Mouse (Mus musculus) kidney, postnatal 4 days (tissue): ENCODE measurements at regions not wholly inside any gene's neighbourhood (a gene's known extent, or its start where the extent isn't known, plus 50 kb on each side); places are given as distances from the start of the nearest gene placed in this dataset.

Experiments
- DNase-seq, 2 experiments: peaks; one replicate each; pipeline ENCODE4 v3.0.0; 2021; ENCODE audit warnings: mixed read lengths in 2 of 2

DNA sequence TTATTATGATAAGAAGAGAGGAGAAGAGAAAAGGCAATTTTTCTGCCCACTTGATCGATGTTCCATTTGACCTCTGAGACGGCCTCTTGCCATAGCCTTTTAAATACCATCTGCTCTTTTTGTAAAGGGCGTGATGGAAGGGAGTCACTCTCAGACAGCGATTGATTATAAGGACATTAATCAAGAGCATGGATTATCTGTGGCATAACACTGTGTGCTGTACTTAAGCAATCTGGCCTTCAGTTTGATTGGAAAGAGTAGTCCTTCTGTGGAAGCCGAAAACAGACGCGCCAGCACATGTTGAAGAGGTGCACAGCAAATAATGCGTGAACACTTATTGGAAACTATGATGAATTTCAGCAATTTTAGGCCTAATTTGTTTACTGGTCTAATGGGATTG, 685.4 kb upstream of the Robo1 start:
- no peak for DNase-seq

DNA sequence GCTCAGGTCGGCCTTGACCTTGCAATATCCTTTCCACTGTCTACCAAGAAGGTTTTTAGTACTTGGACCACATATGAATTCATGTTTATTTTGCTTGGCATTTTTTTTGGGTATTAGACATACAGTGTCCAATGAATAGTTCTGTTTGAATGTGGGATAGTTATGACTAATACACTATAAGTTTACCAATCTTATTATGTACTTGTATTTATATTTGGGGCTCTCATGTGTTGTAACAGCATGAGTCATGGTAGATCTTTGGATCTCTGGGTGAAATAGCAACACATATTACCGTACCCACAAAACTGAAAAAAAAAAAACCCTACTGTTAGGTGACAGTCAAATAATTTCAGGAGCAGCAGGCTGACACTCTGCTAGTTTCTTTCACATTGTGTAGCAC, 667.7 kb upstream of the Robo1 start:
- no peak for DNase-seq

DNA sequence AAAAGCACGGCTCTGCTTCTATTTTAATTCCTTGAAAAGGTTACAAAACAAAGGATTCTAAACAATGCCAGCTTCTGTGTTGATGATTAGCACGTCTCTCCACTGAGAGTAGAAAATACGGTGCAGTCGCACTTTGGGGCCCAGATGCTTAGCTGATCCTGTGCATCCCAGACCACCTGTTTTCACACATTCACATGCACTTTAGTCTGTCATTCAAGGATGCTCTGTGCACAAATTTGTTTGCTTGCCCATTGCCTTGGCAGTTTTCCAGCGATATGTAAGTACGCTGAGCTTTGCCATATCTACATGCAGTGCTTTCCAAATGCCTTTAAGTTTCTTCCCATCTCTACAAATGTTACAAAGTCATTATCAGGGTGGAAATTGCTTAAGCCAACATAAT, 664.9 kb upstream of the Robo1 start:
- DNase-seq = no peak

DNA sequence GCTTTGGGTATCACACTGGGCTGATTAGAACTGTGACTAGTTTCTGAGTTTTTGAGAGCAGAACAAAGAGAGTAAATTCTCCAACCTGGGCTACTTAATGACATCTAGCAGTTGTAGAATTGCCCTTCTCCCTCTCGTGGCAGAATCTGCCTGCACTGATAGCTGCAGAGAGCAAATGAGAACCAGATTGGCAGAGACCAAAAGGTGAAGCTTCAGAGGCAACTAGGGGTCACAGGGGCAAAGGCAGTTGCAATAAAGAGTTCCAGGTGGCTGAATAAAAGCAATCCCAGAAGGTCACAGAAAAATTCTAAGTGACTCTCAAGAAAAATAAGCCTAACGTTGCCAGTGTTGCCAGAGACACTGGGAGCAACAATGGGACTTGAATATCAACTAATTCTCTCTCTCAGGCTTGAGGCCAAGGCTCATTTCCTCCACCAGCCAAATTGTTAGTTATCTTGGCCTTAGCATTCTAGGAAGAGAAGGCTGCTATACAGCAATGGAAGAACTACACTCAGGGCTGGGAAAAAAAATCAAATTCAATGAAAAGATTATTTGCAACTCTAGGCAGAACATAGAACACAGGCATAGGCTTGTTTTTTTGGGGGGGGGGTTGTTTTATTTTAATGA, 629.9 kb upstream of the Robo1 start:
- DNase-seq = no peak

DNA sequence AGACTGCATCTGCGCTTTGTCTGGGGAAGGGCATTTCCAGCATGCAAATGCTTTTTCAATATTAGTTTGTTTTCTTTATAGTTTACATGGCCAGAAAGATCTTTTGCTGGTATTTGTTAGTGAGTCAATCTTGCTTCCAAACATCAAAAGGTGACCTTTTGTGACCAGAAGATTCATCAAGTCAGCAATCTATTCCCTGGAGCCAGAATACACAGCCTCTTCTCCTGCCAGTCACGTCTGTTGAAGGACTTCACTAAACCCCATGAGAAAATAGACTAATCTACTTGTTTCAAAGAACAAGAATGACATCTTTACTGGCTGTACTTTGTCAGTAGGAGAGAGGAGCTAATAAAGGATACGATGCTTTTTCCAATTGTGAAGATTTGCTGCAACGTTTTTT, 614.6 kb upstream of the Robo1 start:
- DNase-seq = no peak

DNA sequence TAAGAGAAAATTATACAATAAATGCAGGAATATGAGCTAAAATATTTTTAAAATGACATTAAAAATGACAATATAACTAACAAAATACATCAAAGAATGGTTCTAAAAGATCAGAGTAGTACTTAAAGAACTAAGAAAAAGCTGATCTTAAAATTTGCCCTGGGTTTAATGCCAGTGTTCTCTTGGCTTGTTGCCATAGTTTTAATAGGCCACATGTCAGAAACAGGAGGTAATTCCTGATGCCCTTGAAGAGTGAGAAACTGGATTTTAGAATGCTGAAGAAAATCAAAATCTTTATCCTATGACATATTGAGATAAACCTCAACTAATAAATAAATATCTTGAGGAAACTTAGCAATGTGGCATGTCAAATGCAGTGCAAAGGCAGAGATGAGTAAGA, 602.3 kb upstream of the Robo1 start:
- DNase-seq = no peak

DNA sequence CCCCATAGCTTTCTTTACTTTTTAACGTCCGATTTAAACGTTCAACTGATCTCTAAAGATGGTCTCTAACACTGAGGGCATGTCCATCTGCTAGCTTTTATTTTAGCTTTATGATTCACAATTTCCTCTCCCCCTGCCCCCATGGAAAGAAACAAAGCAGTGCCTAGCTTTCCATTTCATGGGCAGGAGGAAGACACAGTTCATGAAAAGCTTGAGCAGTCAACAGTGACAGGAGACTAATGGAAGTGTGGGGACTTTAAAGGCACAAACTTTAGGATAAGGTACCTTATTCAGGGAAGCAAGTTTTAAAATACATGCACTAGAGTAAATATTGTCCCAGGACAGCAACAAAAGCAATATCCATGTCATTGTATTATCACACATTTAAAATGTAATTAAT, 598.4 kb upstream of the Robo1 start:
- DNase-seq = no peak

DNA sequence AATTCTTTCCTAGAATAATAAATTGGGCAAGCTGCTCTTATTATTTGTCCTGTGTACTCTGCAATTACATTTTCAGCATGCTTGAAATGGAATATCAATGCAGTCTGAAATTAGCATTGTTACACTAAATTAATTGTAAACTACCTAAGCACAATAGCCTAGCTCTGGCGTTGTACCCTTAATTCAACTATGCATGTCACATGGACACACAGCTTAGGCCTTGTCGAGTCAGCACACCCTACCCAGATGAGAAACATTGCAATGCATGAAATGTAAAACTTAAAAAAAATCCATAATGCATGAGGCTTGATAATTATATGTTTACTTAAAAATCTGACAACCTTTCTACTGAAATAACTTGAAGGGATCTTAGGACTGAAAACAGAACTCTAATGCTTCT, 596.2 kb upstream of the Robo1 start:
- no peak for DNase-seq

DNA sequence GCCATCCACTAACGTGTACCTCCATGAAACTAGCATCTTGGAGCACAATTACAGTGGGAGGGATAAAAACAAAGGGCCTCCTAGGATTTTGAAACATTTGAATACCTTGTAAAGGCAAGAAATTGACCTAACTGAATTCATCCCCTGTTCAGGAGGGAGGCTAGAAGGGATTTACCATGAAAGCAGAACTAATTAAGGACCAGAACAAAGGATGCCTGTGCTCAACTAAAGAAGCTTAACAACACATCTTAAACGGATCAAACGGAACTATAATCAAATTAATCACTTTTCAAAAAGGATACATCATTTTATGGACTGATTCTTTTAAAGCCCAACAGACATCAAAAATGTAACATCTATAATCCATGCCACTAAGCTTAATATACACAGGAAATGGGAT, 590.9 kb upstream of the Robo1 start:
- DNase-seq = no peak

DNA sequence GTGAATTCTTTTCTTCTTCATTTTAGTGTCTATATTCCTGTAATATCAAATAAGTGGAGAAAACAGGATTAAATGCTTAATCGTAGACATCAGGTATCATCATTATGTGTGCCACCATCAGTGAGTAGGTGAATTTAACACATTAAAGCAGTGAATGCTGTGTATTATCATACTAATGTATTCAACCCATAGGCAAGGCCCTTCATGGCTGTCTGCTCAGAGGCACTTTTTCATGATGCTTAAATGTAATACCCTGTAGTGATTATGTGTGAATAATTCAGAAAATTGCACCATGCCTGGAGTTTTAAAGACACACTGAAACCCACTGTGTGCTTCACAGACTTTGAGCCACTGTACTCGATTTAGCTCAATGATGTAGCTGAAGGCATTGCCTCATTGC, 583.2 kb upstream of the Robo1 start:
- DNase-seq = no peak

DNA sequence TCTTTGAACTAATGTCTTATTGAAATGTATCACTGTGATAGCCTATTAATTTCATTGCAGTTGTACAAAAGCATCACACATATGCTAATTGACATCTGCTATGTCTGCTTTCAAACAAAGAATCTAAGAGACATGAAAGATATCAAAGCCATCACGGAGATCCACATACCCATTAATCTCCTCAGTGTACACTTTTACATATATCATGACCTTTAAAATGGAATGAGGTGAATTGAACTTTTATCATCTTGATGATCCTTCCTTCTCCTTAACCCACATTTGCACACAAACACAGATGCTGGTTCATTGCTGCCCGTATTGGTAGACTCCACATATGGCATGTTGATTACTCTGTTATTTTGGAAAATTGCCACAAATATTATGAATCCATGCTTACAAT, 570.2 kb upstream of the Robo1 start:
- no peak for DNase-seq

DNA sequence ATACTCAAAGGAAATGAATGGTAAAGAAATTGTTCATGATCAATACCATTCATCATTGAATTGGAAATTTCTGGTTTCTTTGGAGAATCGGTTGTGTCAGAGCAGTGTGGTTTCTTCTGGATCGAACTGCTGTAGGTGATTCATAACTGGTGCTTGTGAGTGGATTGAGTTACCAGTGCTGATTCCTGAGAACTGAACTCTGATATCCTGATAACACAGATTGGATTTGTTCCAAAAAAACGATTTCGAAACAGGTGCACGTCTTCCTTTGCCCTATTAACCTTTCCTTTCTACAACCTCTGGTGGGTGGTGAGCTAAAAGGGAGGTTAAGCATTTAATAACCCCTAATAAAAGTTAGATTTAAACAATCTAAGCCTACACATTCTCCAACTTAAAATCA, 569.0 kb upstream of the Robo1 start:
- DNase-seq = no peak

DNA sequence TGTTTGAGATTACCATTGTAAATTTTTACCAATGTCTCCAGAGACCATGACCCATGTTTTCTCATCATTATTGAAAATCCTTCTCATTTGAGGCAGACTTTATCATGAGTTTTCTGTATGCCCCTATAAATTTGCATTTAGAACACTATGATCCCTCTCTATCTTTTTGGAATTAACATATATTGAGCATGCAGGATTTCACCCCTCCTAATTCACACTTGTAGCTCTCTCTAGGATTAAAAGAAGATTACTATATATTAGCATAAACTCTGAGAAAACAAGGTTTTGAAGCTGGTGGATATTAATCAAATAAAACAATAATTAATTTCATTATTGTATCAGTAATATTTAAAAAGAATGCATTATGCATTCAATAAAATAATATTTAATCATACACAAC, 527.2 kb upstream of the Robo1 start:
- no peak for DNase-seq

DNA sequence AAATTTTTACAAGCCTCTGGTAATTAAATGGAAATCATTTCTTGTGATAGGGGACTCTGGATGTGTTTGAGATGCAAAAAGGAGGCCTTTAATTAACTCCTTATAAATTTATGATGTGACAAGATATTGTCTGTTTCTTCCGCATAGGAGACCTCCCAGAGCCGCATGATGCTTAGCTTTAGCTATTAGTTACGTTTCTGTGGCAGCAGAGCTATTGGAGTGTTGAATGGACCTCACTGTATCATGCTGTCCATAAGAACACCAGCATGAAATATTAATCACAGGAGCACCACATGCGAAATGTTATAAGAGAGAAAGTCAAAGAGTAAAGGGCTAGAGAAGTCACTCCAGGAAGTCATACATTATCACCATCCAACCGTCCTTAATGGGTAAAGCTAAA, 495.3 kb upstream of the Robo1 start:
- DNase-seq = no peak

DNA sequence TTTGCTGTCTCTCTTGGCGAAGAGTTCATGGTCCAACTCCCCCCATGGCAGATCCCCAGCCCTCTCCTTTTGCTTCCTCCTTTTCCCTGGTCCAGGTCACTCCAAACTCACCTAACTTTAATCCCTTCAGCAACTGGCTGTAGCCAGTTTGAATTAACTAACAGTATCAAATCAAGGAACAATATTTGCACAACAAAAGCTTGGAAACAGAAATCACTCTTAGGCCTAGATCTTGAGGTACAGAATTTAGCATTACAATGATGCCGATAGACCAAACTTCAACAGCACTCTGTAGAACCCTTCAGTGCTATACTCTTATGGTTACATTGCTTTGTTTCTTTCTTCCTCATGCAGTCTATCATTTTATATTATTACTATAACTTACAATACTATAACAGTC, 472.8 kb upstream of the Robo1 start:
- no peak for DNase-seq

DNA sequence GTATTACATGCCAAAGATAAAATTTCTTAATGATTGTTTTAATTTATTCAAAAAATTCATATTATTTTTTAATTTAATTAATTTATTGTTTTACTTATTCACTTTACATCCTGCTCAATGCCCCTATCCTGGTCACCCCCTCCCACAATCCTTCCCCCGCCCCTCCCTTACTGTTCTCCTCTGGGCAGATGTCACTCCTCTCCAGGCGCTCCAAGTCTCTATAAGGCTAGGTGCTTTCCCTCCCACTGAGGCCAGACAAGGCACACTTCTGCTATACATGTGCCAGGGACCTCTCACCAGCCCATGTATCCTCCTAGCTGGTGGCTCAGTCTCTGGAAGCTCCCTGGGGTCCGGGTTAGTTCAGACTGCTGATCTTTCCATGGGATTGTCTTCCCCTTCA, 458.0 kb upstream of the Robo1 start:
- DNase-seq = no peak

DNA sequence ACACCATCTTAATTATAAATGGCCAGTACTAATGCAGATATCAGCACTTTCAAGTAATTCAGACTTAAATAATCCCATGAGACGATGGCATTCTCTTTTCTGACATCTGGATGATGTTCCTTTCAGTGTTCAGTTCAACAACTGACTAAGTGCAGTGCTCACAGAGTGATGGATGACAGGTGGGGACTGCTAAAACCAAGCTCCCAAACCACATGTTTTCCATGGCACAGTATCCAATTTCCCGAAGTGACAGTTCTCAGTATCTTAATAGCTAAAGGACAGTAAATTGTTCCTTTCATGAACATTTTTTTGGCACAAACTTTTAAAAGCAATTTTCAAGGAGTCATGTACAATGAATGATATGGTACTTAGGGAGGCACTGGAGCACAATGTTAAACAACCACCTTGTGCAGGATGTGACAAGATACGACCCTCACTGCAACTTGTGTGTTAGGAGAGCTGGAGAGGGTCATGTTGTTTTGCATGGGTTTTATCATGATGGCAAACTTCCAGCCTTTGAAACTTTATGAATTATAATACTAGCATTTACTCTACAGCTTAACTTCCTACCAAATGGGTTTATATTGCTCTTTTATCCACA, 456.4 kb upstream of the Robo1 start:
- DNase-seq = peak in 1 of 2 experiments; percentile 9

DNA sequence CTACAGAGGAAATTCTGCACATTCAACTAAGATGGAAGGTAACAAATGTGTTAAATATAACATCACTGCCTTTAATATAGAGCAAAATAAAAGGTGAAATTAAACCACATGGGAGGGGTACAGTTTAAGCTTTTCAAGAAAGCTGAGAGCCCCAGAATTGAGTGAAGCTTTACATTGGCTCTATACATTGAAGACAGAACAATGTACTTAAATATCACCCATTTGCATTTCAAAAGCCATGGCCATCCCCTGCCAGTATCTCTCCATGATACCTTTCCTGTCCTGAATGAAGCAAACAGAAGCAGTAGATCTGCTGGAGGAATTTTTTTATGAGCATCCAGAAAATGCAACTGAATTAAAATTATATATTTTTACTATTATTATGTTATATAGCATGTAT, 450.2 kb upstream of the Robo1 start:
- DNase-seq = no peak

DNA sequence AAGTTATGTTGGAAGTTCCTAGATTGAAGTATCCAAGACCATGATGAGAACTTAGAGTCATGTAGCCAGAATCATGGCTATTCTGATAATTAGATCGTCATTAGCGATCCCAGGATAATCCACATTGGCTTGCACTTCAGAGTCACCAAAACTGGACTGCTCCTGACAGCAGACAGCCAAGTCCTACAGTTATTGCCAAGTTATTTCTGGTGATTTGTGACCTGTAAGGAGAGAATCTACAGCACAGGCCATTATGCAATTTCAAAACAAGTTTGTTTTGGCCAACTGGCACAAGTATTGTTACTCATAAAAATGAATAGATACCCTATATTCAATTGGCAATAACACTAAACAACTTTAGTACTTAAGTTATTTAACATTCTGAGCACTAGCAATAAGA, 447.9 kb upstream of the Robo1 start:
- DNase-seq = no peak

DNA sequence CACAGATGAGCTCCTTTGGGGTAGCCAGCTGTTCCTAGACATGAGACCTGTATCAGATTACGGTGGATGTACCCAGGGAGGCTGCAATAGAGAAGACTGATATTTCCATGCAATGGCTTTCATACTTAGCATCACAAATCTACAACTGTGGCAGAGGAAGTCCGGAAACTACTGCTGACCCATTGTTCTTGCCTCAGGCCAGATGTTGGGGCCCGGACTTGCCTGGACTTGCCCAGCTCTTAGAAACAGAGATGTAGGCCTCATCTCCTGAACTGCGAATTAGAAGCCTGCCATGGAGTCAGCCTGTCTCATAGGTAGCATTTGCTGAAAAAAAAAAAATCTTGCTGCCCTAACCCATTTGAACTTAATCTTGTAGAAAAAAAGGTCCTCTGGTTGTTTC, 422.4 kb upstream of the Robo1 start:
- no peak for DNase-seq

DNA sequence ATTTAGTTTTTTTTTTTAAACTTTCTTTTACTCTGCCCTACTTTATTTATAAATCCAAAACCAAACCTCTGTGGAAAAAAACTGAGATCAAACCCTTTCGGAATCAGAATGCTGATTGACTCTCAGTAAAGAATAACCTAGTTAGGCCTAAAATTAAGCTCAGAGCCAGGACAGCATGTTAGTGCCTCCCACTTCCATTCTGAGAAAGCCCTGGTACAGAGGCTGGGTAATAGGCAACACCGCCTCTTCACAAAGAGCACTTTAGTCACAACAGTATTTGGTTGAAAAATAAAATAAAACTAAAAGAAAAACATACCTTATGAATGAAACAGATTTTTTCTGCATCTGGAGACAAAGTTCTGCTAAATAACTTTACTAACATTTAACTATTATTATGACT, 418.4 kb upstream of the Robo1 start:
- no peak for DNase-seq

DNA sequence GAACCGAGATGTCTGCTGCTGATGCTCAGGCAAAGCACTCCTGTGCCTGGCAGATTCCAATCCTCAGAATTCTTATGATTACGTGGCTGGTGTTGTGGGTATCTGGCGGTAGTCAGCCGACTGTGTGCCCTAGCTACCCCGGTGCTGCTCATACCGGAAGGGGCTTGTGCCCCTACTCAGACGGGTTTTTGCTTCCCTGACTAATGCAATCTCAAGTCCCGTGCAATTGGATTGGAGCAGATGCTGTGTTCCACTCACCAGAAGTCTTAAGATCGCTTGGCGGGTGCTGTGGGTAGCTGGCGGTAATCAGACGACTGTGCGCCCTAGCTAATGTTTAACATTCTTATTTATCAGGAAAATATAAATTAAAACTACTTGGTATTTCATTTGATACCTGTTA, 385.0 kb upstream of the Robo1 start:
- DNase-seq = no peak

DNA sequence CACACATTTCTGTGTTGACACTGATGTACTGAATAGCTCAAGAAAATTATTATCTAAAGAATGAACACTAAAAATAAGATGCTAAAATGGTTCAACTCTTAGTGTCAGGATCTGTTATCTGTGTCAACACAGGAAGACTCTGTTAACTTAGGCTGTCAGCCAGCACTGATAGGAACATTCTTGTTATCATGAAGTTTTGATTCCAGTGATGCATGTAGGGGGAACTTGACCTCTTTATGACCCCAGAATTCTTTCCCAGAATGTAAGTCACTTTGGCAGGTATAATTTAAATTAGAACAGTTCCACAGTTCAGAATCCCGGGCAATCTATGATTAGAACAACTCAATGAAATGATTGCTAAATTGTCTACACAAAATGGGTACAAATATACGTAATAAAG, 363.9 kb upstream of the Robo1 start:
- no peak for DNase-seq

DNA sequence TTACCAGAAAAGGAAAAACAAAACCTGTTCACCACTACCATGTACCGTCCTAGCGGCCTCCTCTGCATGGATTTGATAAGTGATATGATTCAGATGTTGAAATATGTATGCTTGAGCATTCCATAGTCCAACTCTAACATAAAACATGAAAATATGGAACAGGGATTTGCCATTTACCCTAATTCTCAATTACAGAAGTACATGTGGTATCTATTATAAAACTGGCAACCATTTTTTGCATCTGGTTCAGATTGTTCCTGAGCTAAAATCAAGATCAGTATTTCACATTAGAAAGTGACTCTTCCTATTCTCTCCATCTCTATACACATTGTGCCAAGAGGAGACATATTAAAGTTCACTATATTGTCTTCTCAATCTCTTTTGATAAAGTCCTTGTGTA, 363.3 kb upstream of the Robo1 start:
- DNase-seq = no peak

DNA sequence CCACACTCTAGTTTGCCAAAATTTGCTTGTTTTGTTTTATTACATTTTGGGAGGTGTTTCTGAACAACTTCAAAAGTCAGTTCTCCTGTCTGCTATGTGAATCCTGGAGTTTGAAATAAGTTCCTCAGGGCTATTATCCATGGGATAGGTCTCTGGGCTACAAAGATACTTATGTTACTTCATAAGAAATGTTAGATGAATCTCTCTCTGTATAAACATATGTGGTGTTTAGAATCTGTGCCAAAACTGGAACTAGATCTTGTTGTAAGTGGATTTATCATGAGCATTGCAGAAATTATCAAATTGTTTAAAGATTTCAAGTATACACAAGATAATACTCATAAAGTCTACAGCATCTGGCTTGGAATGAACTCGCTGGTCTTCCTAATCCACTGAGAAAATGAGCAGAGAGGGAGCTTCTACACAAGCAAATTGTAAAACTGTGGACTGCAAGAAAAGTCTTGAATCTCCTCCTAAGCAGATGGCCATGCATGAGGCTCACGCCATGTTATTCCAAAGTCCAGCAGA, 355.2 kb upstream of the Robo1 start:
- no peak for DNase-seq
